Mouse (Mus musculus) heart, embryonic 15.5 days (tissue): Measurements from ENCODE around the gene Gls2. TPM values are rescaled to one million over a fixed set of nuclear protein-coding genes. Genes with fewer than 3 reads are reported as not detected.
"Not testable (repeated sequence)": the region's sequence is repeated elsewhere in the genome, so short reads cannot be mapped to it uniquely, and the experiment has no call there.

Experiments used
- ATAC-seq: fragments of 200-750 bp; cut with Nextera tagmentation; replicated peaks from 2 replicates; pipeline ENCODE4 v1.8.0; 2017; ENCODE audit warnings: low read depth, moderate TSS enrichment; ENCODE audit not compliant: insufficient number of reproducible peaks, insufficient read depth, low FRiP score
- H3K27ac ChIP-seq: fragments of 300-500 bp; sonication (generic); 2 replicates; pipeline ENCODE4 v1.5.1; 2015; ENCODE audit warnings: mild to moderate bottlenecking, inconsistent platforms
- H3K27me3 ChIP-seq: fragments of 300-500 bp; sonication (generic); 2 replicates; pipeline ENCODE4 v1.6.1; 2015; ENCODE audit warnings: inconsistent platforms
- H3K36me3 ChIP-seq: fragments of 300-500 bp; sonication (generic); 2 replicates; pipeline ENCODE4 v1.6.1; 2015; ENCODE audit warnings: mild to moderate bottlenecking, inconsistent platforms
- H3K4me1 ChIP-seq: fragments of 300-500 bp; sonication (generic); replicated peaks from 2 replicates; pipeline ENCODE4 v1.6.1; 2015; ENCODE audit warnings: inconsistent platforms
- H3K4me2 ChIP-seq: fragments of 300-500 bp; sonication (generic); 2 replicates; pipeline ENCODE4 v1.6.1; 2015; ENCODE audit warnings: inconsistent platforms, mild to moderate bottlenecking, moderate library complexity
- H3K4me3 ChIP-seq: fragments of 300-500 bp; sonication (generic); 2 replicates; pipeline ENCODE4 v1.5.1; 2015; ENCODE audit warnings: mild to moderate bottlenecking, inconsistent platforms
- H3K9ac ChIP-seq: fragments of 300-500 bp; sonication (generic); 2 replicates; pipeline ENCODE4 v1.6.1; 2015; ENCODE audit warnings: mild to moderate bottlenecking, inconsistent platforms
- H3K9me3 ChIP-seq: fragments of 300-500 bp; sonication (generic); replicated peaks from 2 replicates; pipeline ENCODE4 v1.6.1; 2016; ENCODE audit warnings: inconsistent platforms
- WGBS: fragments of 180-500 bp; shearing (Covaris S2); methylation state at CpG from one replicate; pipeline ENCODE4 v1.1.7; 2015; ENCODE audit warnings: mixed read lengths; 5-methylcytosine and 5-hydroxymethylcytosine counted together
- polyA plus RNA-seq: library from polyadenylated mRNA; unstranded; fragments of >200 nt; fragmentation: Nextera tagmentation; extraction: Ambion mirVana; gene quantifications from 2 replicates; pipeline ENCODE4 v1.2.1, GENCODE M21; 2015

The Gls2 gene
- polyA plus RNA-seq, 1 experiment from 2014 or later: 0.58 TPM

GRCm38 (mm10) chr10:128177316-128177715, 16.9 kb upstream of the Gls2 start:
- Histone ChIP-seq H3K4me1 (peaks cover 22% of the 10 kb centered on the region), H3K4me2 (no peak overlapping the region), H3K4me3 (no peak overlapping the region), H3K27ac (peak overlapping the region; percentile 37; the same call in 1 of the 2 replicates), H3K27me3 (no peaks in the 10 kb centered on the region), H3K36me3 (no peaks in the 10 kb centered on the region), H3K9me3 (no peaks in the 10 kb centered on the region), H3K9ac (no peak overlapping the region)
- 81% methylated on average over 4 of the region's 4 CpGs for WGBS
- ATAC-seq: no peak

GRCm38 (mm10) chr10:128179989-128180388, 14.3 kb upstream of the Gls2 start, which contains the start of gene Rbms2:
Gene Rbms2 (minus strand): TSS chr10:128180297.
- Histone ChIP-seq H3K36me3 (no peaks in the 10 kb centered on the region), H3K4me3 (peak within 1 kb of the TSS; percentile 39), H3K9ac (peak within 1 kb of the TSS; percentile 37), H3K4me1 (peaks cover 10% of the 10 kb centered on the region), H3K27ac (peak within 1 kb of the TSS; percentile 74), H3K4me2 (peak within 1 kb of the TSS; percentile 51), H3K27me3 (no peaks in the 10 kb centered on the region), H3K9me3 (no peaks in the 10 kb centered on the region)
- peak; percentile 58 for ATAC-seq
- 4% methylated on average over 6 of the region's 6 CpGs for WGBS

- no peaks in the 10 kb centered on the region for H3K9me3 ChIP-seq
- H3K27me3 ChIP-seq: no peaks in the 10 kb centered on the region
- ATAC-seq: no peak
- no peak overlapping the region for H3K27ac ChIP-seq
- H3K36me3 ChIP-seq: no peaks in the 10 kb centered on the region
- no peak overlapping the region for H3K9ac ChIP-seq
- no peak overlapping the region for H3K4me3 ChIP-seq
- H3K4me1 ChIP-seq: peaks cover 7% of the 10 kb centered on the region; the same call in 1 of the 2 replicates
- 76% methylated on average over 2 of the region's 2 CpGs for WGBS
- H3K4me2 ChIP-seq: no peak overlapping the region
These were observed 10.0 kb upstream of the Gls2 start for GRCm38 (mm10) chr10:128184296-128184695.

- ATAC-seq: no peak
- H3K36me3 ChIP-seq: no peaks in the 10 kb centered on the region
- H3K4me2 ChIP-seq: no peak overlapping the region
- 72% methylated on average over 6 of the region's 6 CpGs for WGBS
- H3K27ac ChIP-seq: no peak overlapping the region
- no peaks in the 10 kb centered on the region for H3K9me3 ChIP-seq
- no peaks in the 10 kb centered on the region for H3K27me3 ChIP-seq
- H3K4me1 ChIP-seq: 0 out of 2 replicates have a peak, but pooled peaks cover 2% of the 10 kb centered on the region
- H3K9ac ChIP-seq: no peak overlapping the region
- no peak overlapping the region for H3K4me3 ChIP-seq
These were observed 8.8 kb upstream of the Gls2 start for GRCm38 (mm10) chr10:128185277-128185940.

GRCm38 (mm10) chr10:128185959-128186358, 8.3 kb upstream of the Gls2 start:
- 0 out of 2 replicates have a peak, but pooled peaks cover 2% of the 10 kb centered on the region for H3K4me1 ChIP-seq
- H3K27me3 ChIP-seq: no peaks in the 10 kb centered on the region
- H3K4me3 ChIP-seq: no peak overlapping the region
- ATAC-seq: peak; percentile 39; the same call in 1 of the 2 replicates
- H3K36me3 ChIP-seq: no peaks in the 10 kb centered on the region
- 53% methylated on average over 2 of the region's 2 CpGs for WGBS
- H3K9me3 ChIP-seq: no peaks in the 10 kb centered on the region
- no peak overlapping the region for H3K4me2 ChIP-seq
- no peak overlapping the region for H3K27ac ChIP-seq
- H3K9ac ChIP-seq: no peak overlapping the region

GRCm38 (mm10) chr10:128187181-128187605, 7.1 kb upstream of the Gls2 start:
- no peaks in the 10 kb centered on the region for H3K27me3 ChIP-seq
- H3K27ac ChIP-seq: no peak overlapping the region
- H3K9ac ChIP-seq: no peak overlapping the region
- WGBS: 64% methylated on average over 5 of the region's 5 CpGs
- no peak overlapping the region for H3K4me2 ChIP-seq
- 0 out of 2 replicates have a peak, but pooled peaks cover 2% of the 10 kb centered on the region for H3K4me1 ChIP-seq
- no peak overlapping the region for H3K4me3 ChIP-seq
- no peaks in the 10 kb centered on the region for H3K9me3 ChIP-seq
- no peaks in the 10 kb centered on the region for H3K36me3 ChIP-seq
- ATAC-seq: no peak

GRCm38 (mm10) chr10:128188242-128188877, 5.9 kb upstream of the Gls2 start:
- WGBS: 50% methylated on average over 2 of the region's 2 CpGs
- H3K4me3 ChIP-seq: no peak overlapping the region

GRCm38 (mm10) chr10:128191472-128191871, 2.8 kb upstream of the Gls2 start:
- H3K36me3 ChIP-seq: no peaks in the 10 kb centered on the region
- ATAC-seq: no peak
- H3K27me3 ChIP-seq: peaks cover 18% of the 10 kb centered on the region
- no peak overlapping the region for H3K4me3 ChIP-seq
- no peak overlapping the region for H3K27ac ChIP-seq
- peaks cover 17% of the 10 kb centered on the region for H3K4me1 ChIP-seq
- WGBS: 45% methylated on average over 2 of the region's 2 CpGs
- no peaks in the 10 kb centered on the region for H3K9me3 ChIP-seq
- H3K4me2 ChIP-seq: no peak overlapping the region
- no peak overlapping the region for H3K9ac ChIP-seq

More at GRCm38 (mm10) chr10:128188242-128188877, 5.9 kb upstream of the Gls2 start:
- H3K4me1 ChIP-seq: 0 out of 2 replicates have a peak, but pooled peaks cover 2% of the 10 kb centered on the region
- H3K27ac ChIP-seq: no peak overlapping the region
- H3K4me2 ChIP-seq: no peak overlapping the region
- no peaks in the 10 kb centered on the region for H3K27me3 ChIP-seq
- no peak for ATAC-seq
- H3K36me3 ChIP-seq: no peaks in the 10 kb centered on the region
- H3K9ac ChIP-seq: no peak overlapping the region
- no peaks in the 10 kb centered on the region for H3K9me3 ChIP-seq

- H3K4me2 ChIP-seq, H3K9ac ChIP-seq, ATAC-seq, H3K4me3 ChIP-seq, H3K9me3 ChIP-seq, H3K27ac ChIP-seq, H3K36me3 ChIP-seq: not testable (repeated sequence)
- Histone ChIP-seq H3K27me3 (peaks cover 25% of the 10 kb centered on the region), H3K4me1 (peaks cover 17% of the 10 kb centered on the region)
- 86% methylated on average over 3 of the region's 3 CpGs for WGBS
These were observed 2.1 kb upstream of the Gls2 start for GRCm38 (mm10) chr10:128192030-128192766.

- 94% methylated on average over 6 of the region's 6 CpGs for WGBS
- Histone ChIP-seq H3K27ac (no peak overlapping the region), H3K4me2 (no peak overlapping the region), H3K4me3 (no peak overlapping the region), H3K36me3 (no peaks in the 10 kb centered on the region), H3K27me3 (peaks cover 25% of the 10 kb centered on the region), H3K4me1 (peaks cover 17% of the 10 kb centered on the region), H3K9me3 (no peaks in the 10 kb centered on the region), H3K9ac (no peak overlapping the region)
- ATAC-seq: no peak
These were observed 1.1 kb upstream of the Gls2 start for GRCm38 (mm10) chr10:128193113-128193512.
